Mouse (Mus musculus): ENCODE data around the gene Tle4. TPM values are rescaled to one million over a fixed set of nuclear protein-coding genes. Genes with fewer than 3 reads are reported as not detected.

Tle4 gene
- polyA plus RNA-seq, 1 experiment from 2014 or later: 5.8 TPM

GRCm38 (mm10) chr19:14588221-14589123 lies 9.4 kb downstream of the Tle4 start:
- Histone ChIP-seq H3K9ac (no peak overlapping the region), H3K4me3 (no peak overlapping the region), H3K27me3 (replicated peaks) (no peaks in the 10 kb centered on the region), H3K36me3 (peaks cover 22% of the 10 kb centered on the region), H3K27ac (replicated peaks) (no peak overlapping the region), H3K4me2 (no peak overlapping the region), H3K9me3 (no peaks in the 10 kb centered on the region), H3K4me1 (peaks cover 44% of the 10 kb centered on the region)
- WGBS: 52% methylated on average over 3 of the region's 3 CpGs
- no peak for ATAC-seq (ENCODE audit: extremely low read depth, insufficient number of reproducible peaks, low FRiP score, low TSS enrichment)

- Histone ChIP-seq H3K4me1 (peaks cover 37% of the 10 kb centered on the region), H3K9ac (no peak overlapping the region), H3K4me2 (no peak overlapping the region), H3K27me3 (replicated peaks) (no peaks in the 10 kb centered on the region), H3K36me3 (peaks cover 16% of the 10 kb centered on the region), H3K4me3 (no peak overlapping the region), H3K27ac (replicated peaks) (no peak overlapping the region), H3K9me3 (no peaks in the 10 kb centered on the region)
- WGBS: 58% methylated on average over 3 of the region's 3 CpGs
- ATAC-seq (ENCODE audit: extremely low read depth, insufficient number of reproducible peaks, low FRiP score, low TSS enrichment): no peak
Observed at GRCm38 (mm10) chr19:14586171-14586570, 11.7 kb downstream of the Tle4 start.

- Histone ChIP-seq H3K27me3 (replicated peaks) (no peaks in the 10 kb centered on the region), H3K27ac (replicated peaks) (no peak overlapping the region), H3K4me1 (peaks cover 37% of the 10 kb centered on the region), H3K36me3 (peaks cover 17% of the 10 kb centered on the region), H3K9ac (no peak overlapping the region), H3K4me2 (no peak overlapping the region), H3K9me3 (no peaks in the 10 kb centered on the region), H3K4me3 (no peak overlapping the region)
- ATAC-seq (ENCODE audit: extremely low read depth, insufficient number of reproducible peaks, low FRiP score, low TSS enrichment): no peak
- WGBS: 69% methylated on average over 4 of the region's 4 CpGs
Observed at GRCm38 (mm10) chr19:14585731-14586130, 12.1 kb downstream of the Tle4 start.

- Histone ChIP-seq H3K9ac (no peak overlapping the region), H3K4me1 (peaks cover 37% of the 10 kb centered on the region), H3K4me3 (no peak overlapping the region), H3K9me3 (no peaks in the 10 kb centered on the region), H3K36me3 (peaks cover 14% of the 10 kb centered on the region), H3K27me3 (replicated peaks) (no peaks in the 10 kb centered on the region), H3K27ac (replicated peaks) (no peak overlapping the region), H3K4me2 (no peak overlapping the region)
- WGBS: 97% methylated on average over 3 of the region's 3 CpGs
- no peak for ATAC-seq (ENCODE audit: extremely low read depth, insufficient number of reproducible peaks, low FRiP score, low TSS enrichment)
Observed at GRCm38 (mm10) chr19:14585235-14585634, 12.6 kb downstream of the Tle4 start.

- Histone ChIP-seq H3K27me3 (replicated peaks) (no peaks in the 10 kb centered on the region), H3K36me3 (peaks cover 8% of the 10 kb centered on the region; the same call in 1 of the 2 replicates), H3K27ac (replicated peaks) (no peak overlapping the region), H3K9me3 (no peaks in the 10 kb centered on the region), H3K4me2 (no peak overlapping the region), H3K4me1 (peaks cover 7% of the 10 kb centered on the region; the same call in 1 of the 2 replicates), H3K4me3 (no peak overlapping the region), H3K9ac (no peak overlapping the region)
- no peak for ATAC-seq (ENCODE audit: extremely low read depth, insufficient number of reproducible peaks, low FRiP score, low TSS enrichment)
- WGBS: 86% methylated on average over 5 of the region's 5 CpGs
Observed at GRCm38 (mm10) chr19:14578698-14579097, 19.2 kb downstream of the Tle4 start.

- no peaks in the 10 kb centered on the region for H3K27me3 ChIP-seq (replicated peaks)
- WGBS: 89% methylated on average over 4 of the region's 4 CpGs
- H3K9me3 ChIP-seq: no peaks in the 10 kb centered on the region
- no peak overlapping the region for H3K4me2 ChIP-seq
- peaks cover 9% of the 10 kb centered on the region; the same call in 1 of the 2 replicates for H3K4me1 ChIP-seq
- no peak overlapping the region for H3K27ac ChIP-seq (replicated peaks)
- ATAC-seq (ENCODE audit: extremely low read depth, insufficient number of reproducible peaks, low FRiP score, low TSS enrichment): no peak
- H3K4me3 ChIP-seq: no peak overlapping the region
- peaks cover 8% of the 10 kb centered on the region; the same call in 1 of the 2 replicates for H3K36me3 ChIP-seq
- H3K9ac ChIP-seq: no peak overlapping the region
Observed at GRCm38 (mm10) chr19:14578016-14578415, 19.8 kb downstream of the Tle4 start.

- no peaks in the 10 kb centered on the region for H3K9me3 ChIP-seq
- no peak for ATAC-seq (ENCODE audit: extremely low read depth, insufficient number of reproducible peaks, low FRiP score, low TSS enrichment)
- H3K27me3 ChIP-seq (replicated peaks): no peaks in the 10 kb centered on the region
- no peak overlapping the region for H3K4me3 ChIP-seq
- peaks cover 14% of the 10 kb centered on the region; the same call in 1 of the 2 replicates for H3K4me1 ChIP-seq
- H3K27ac ChIP-seq (replicated peaks): no peak overlapping the region
- H3K36me3 ChIP-seq: peaks cover 7% of the 10 kb centered on the region; the same call in 1 of the 2 replicates
- no peak overlapping the region for H3K9ac ChIP-seq
- H3K4me2 ChIP-seq: no peak overlapping the region
Observed at GRCm38 (mm10) chr19:14576311-14576710, 21.5 kb downstream of the Tle4 start.

- H3K9me3 ChIP-seq: no peaks in the 10 kb centered on the region
- ATAC-seq (ENCODE audit: extremely low read depth, insufficient number of reproducible peaks, low FRiP score, low TSS enrichment): no peak
- H3K4me3 ChIP-seq: no peak overlapping the region
- no peaks in the 10 kb centered on the region for H3K27me3 ChIP-seq (replicated peaks)
- H3K9ac ChIP-seq: no peak overlapping the region
- no peak overlapping the region for H3K4me2 ChIP-seq
- peak overlapping the region; percentile 45; the same call in 1 of the 2 replicates for H3K27ac ChIP-seq (replicated peaks)
- no peaks in the 10 kb centered on the region for H3K36me3 ChIP-seq
- peaks cover 34% of the 10 kb centered on the region for H3K4me1 ChIP-seq
Observed at GRCm38 (mm10) chr19:14568879-14569278, 29.0 kb downstream of the Tle4 start.

GRCm38 (mm10) chr19:14567081-14567480 lies 30.8 kb downstream of the Tle4 start:
- Histone ChIP-seq H3K27me3 (replicated peaks) (no peaks in the 10 kb centered on the region), H3K9ac (no peak overlapping the region), H3K4me1 (peaks cover 31% of the 10 kb centered on the region), H3K4me3 (no peak overlapping the region), H3K9me3 (no peaks in the 10 kb centered on the region), H3K4me2 (no peak overlapping the region), H3K27ac (replicated peaks) (no peak overlapping the region), H3K36me3 (no peaks in the 10 kb centered on the region)
- WGBS: 90% methylated on average over 3 of the region's 3 CpGs
- ATAC-seq (ENCODE audit: extremely low read depth, insufficient number of reproducible peaks, low FRiP score, low TSS enrichment): no peak

GRCm38 (mm10) chr19:14566564-14567021 lies 31.3 kb downstream of the Tle4 start:
- Histone ChIP-seq H3K4me2 (no peak overlapping the region), H3K27me3 (replicated peaks) (no peaks in the 10 kb centered on the region)
- 78% methylated on average over 5 of the region's 5 CpGs for WGBS

GRCm38 (mm10) chr19:14565424-14566069 lies 32.3 kb downstream of the Tle4 start:
- no peak overlapping the region for H3K27ac ChIP-seq (replicated peaks)

More at GRCm38 (mm10) chr19:14566564-14567021, 31.3 kb downstream of the Tle4 start:
- Histone ChIP-seq H3K36me3 (no peaks in the 10 kb centered on the region), H3K9me3 (no peaks in the 10 kb centered on the region), H3K27ac (replicated peaks) (no peak overlapping the region), H3K4me1 (peaks cover 28% of the 10 kb centered on the region), H3K4me3 (no peak overlapping the region), H3K9ac (no peak overlapping the region)
- no peak for ATAC-seq (ENCODE audit: extremely low read depth, insufficient number of reproducible peaks, low FRiP score, low TSS enrichment)

More at GRCm38 (mm10) chr19:14565424-14566069, 32.3 kb downstream of the Tle4 start:
- ATAC-seq (ENCODE audit: extremely low read depth, insufficient number of reproducible peaks, low FRiP score, low TSS enrichment): no peak
- no peak overlapping the region for H3K9ac ChIP-seq
- H3K27me3 ChIP-seq (replicated peaks): no peaks in the 10 kb centered on the region
- no peaks in the 10 kb centered on the region for H3K36me3 ChIP-seq
- peaks cover 25% of the 10 kb centered on the region for H3K4me1 ChIP-seq
- whole genome bisulfite sequencing: 91% methylated on average over 4 of the region's 4 CpGs
- no peaks in the 10 kb centered on the region for H3K9me3 ChIP-seq
- no peak overlapping the region for H3K4me3 ChIP-seq
- no peak overlapping the region for H3K4me2 ChIP-seq
